Mouse (Mus musculus) lung, embryonic 16.5 days (tissue): Measurements from ENCODE around the gene Gm7971. TPM values are rescaled to one million over a fixed set of nuclear protein-coding genes. Genes with fewer than 3 reads are reported as not detected.
"Not testable (repeated sequence)": the region's sequence is repeated elsewhere in the genome, so short reads cannot be mapped to it uniquely, and the experiment has no call there.

Source experiments
- ATAC-seq: fragments of 200-750 bp; cut with Nextera tagmentation; 2 replicates; pipeline ENCODE4 v1.8.0; 2017; ENCODE audit warnings: low read depth, mild to moderate bottlenecking, moderate library complexity
- H3K27ac ChIP-seq: fragments of 300-500 bp; sonication (generic); 2 replicates; pipeline ENCODE4 v1.5.1; 2014; ENCODE audit warnings: mild to moderate bottlenecking, control low read depth, low read length
- H3K27me3 ChIP-seq: fragments of 300-500 bp; sonication (generic); 2 replicates; pipeline ENCODE4 v1.6.1; 2014; ENCODE audit warnings: low read depth, low read length, mixed read lengths; ENCODE audit not compliant: control insufficient read depth, insufficient read depth
- H3K36me3 ChIP-seq: fragments of 300-500 bp; sonication (generic); 2 replicates; pipeline ENCODE4 v1.6.1; 2014; ENCODE audit warnings: low read length; ENCODE audit not compliant: control insufficient read depth, insufficient read depth
- H3K4me1 ChIP-seq: fragments of 300-500 bp; sonication (generic); replicated peaks from 2 replicates; pipeline ENCODE4 v1.6.1; 2014; ENCODE audit warnings: low read length, mixed read lengths; ENCODE audit not compliant: control insufficient read depth, insufficient read depth
- H3K4me2 ChIP-seq: fragments of 300-500 bp; sonication (generic); 2 replicates; pipeline ENCODE4 v1.6.1; 2014; ENCODE audit warnings: low read depth, low read length, control low read depth
- H3K4me3 ChIP-seq: fragments of 300-500 bp; sonication (generic); 2 replicates; pipeline ENCODE4 v1.5.1; 2014; ENCODE audit warnings: mild to moderate bottlenecking, low read length, control low read depth
- H3K9ac ChIP-seq: fragments of 300-500 bp; sonication (generic); 2 replicates; pipeline ENCODE4 v1.6.1; 2014; ENCODE audit warnings: low read length, control low read depth
- H3K9me3 ChIP-seq: fragments of 300-500 bp; sonication (generic); 2 replicates; pipeline ENCODE4 v1.6.1; 2016; ENCODE audit warnings: low read length; ENCODE audit not compliant: control insufficient read depth
- WGBS: fragments of 180-500 bp; shearing (Covaris S2); extraction: QIAGEN DNeasy Blood & Tissue Kit; methylation state at CpG from one replicate; pipeline ENCODE4 v1.1.7; 2014; 5-methylcytosine and 5-hydroxymethylcytosine counted together
- polyA plus RNA-seq: library from polyadenylated mRNA; unstranded; fragments of >200 nt; fragmentation: Nextera tagmentation; extraction: Ambion mirVana; gene quantifications from 2 replicates; pipeline ENCODE4 v1.2.1, GENCODE M21; 2015

The Gm7971 gene
- not detected in 2 replicates for polyA plus RNA-seq

DNA sequence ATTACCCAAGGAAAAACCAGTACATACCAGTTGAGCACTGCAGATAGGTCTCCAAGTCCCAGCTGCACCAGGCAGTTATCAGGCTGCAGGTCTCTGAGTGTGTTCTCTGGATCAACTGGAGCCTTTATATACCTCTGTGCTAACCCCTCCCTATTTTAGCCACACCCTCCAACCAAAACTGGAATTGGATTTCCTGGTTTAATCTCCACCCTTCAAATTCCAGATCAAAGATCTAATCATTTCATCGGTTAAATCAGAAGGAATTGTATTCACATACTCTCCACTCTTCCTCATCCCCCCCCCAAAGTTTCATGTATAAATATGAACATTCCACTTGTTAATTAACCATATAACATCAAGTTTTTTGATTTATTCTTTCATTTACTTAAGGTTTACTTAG lies at the start of gene Gm7971:
Gene Gm7971, minus strand, starts transcription at position 101 of the 400 bp plus-strand sequence.
- not testable (repeated sequence) for H3K4me2 ChIP-seq, H3K4me3 ChIP-seq, ATAC-seq, H3K36me3 ChIP-seq, H3K4me1 ChIP-seq, H3K27me3 ChIP-seq, H3K27ac ChIP-seq, H3K9ac ChIP-seq, H3K9me3 ChIP-seq
- WGBS, result no CpG with 5 or more reads among the region's 1 CpGs

Other genes starting within 250 kb of the Gm7971 start
- gene D5Ertd577e, start 138.1 kb downstream of the Gm7971 start, polyA plus RNA-seq, result not detected in 2 replicates
- not detected in 2 replicates for gene Gm3286, start 84.1 kb downstream of the Gm7971 start, polyA plus RNA-seq
- gene Gm7978, start 141.3 kb upstream of the Gm7971 start, polyA plus RNA-seq, result not detected in 2 replicates
- gene Gm7982, start 147.1 kb upstream of the Gm7971 start, polyA plus RNA-seq, result not detected in 2 replicates
- not detected in 2 replicates for gene E330014E10Rik, start 181.1 kb upstream of the Gm7971 start, polyA plus RNA-seq